Mouse (Mus musculus) forebrain, embryonic 11.5 days (tissue): Measurements from ENCODE around the gene Rhox4a. TPM values are rescaled to one million over a fixed set of nuclear protein-coding genes. Genes with fewer than 3 reads are reported as not detected.
"Not testable (repeated sequence)": the region's sequence is repeated elsewhere in the genome, so short reads cannot be mapped to it uniquely, and the experiment has no call there.

Experiments used
- ATAC-seq: fragments of 200-750 bp; cut with Nextera tagmentation; replicated peaks from 2 replicates; pipeline ENCODE4 v1.8.0; 2017; ENCODE audit warnings: moderate TSS enrichment; ENCODE audit not compliant: low FRiP score
- DNase-seq: peaks from one replicate; pipeline ENCODE4 v3.0.0-alpha.2; 2017; ENCODE audit warnings: low spot score
- H3K27ac ChIP-seq: fragments of 300-500 bp; sonication (generic); 2 replicates; pipeline ENCODE4 v1.5.1; 2014; ENCODE audit warnings: low read depth, low read length
- H3K27me3 ChIP-seq: fragments of 300-500 bp; sonication (generic); 2 replicates; pipeline ENCODE4 v1.6.1; 2014; ENCODE audit warnings: mild to moderate bottlenecking, low read length, mixed read lengths; ENCODE audit not compliant: control insufficient read depth, insufficient read depth
- H3K36me3 ChIP-seq: fragments of 300-500 bp; sonication (generic); 2 replicates; pipeline ENCODE4 v1.6.1; 2014; ENCODE audit warnings: mild to moderate bottlenecking, low read length, moderate library complexity, mixed read lengths; ENCODE audit not compliant: control insufficient read depth, insufficient read depth
- H3K4me1 ChIP-seq: fragments of 300-500 bp; sonication (generic); replicated peaks from 2 replicates; pipeline ENCODE4 v1.6.1; 2014; ENCODE audit warnings: low read length, mixed read lengths; ENCODE audit not compliant: control insufficient read depth, insufficient read depth
- H3K4me2 ChIP-seq: fragments of 300-500 bp; sonication (generic); 2 replicates; pipeline ENCODE4 v1.6.1; 2014; ENCODE audit warnings: low read depth, mild to moderate bottlenecking, low read length, moderate library complexity, mixed read lengths; ENCODE audit not compliant: severe bottlenecking
- H3K4me3 ChIP-seq: fragments of 300-500 bp; sonication (generic); 2 replicates; pipeline ENCODE4 v1.5.1; 2014; ENCODE audit warnings: low read depth, low read length
- H3K9ac ChIP-seq: fragments of 300-500 bp; sonication (generic); 2 replicates; pipeline ENCODE4 v1.6.1; 2014; ENCODE audit warnings: low read length
- H3K9me3 ChIP-seq: fragments of 300-500 bp; sonication (generic); 2 replicates; pipeline ENCODE4 v1.6.1; 2016; ENCODE audit warnings: low read length, mixed read lengths; ENCODE audit not compliant: control insufficient read depth
- WGBS: fragments of 180-500 bp; shearing (Covaris S2); extraction: QIAGEN DNeasy Blood & Tissue Kit; methylation state at CpG from one replicate; pipeline ENCODE4 v1.1.7; 2014; 5-methylcytosine and 5-hydroxymethylcytosine counted together
- polyA plus RNA-seq: library from polyadenylated mRNA; unstranded; fragments of >200 nt; fragmentation: Nextera tagmentation; extraction: Ambion mirVana; gene quantifications from 2 replicates; pipeline ENCODE4 v1.2.1, GENCODE M21; 2014

Gene Rhox4a
- 0.27 TPM in 1 of 2 replicates, not detected in the other for polyA plus RNA-seq

GRCm38 (mm10) chrX:37265038-37265437, at the start of gene Rhox4a:
TSS of gene Rhox4a (plus strand) at chrX:37265338.
- H3K4me1 ChIP-seq, H3K27ac ChIP-seq, DNase-seq, H3K36me3 ChIP-seq, ATAC-seq, H3K27me3 ChIP-seq, H3K4me3 ChIP-seq, H3K9ac ChIP-seq, H3K4me2 ChIP-seq, H3K9me3 ChIP-seq: not testable (repeated sequence)
- 94% methylated on average over 10 of the region's 19 CpGs for WGBS

GRCm38 (mm10) chrX:37222158-37222557, 43.0 kb upstream of the Rhox4a start, which contains the start of gene Rhox1:
TSS of gene Rhox1 (minus strand) at chrX:37222258.
- whole genome bisulfite sequencing, result 84% methylated on average over 1 of the region's 1 CpGs
- not testable (repeated sequence) for H3K36me3 ChIP-seq, H3K9me3 ChIP-seq, H3K9ac ChIP-seq, H3K4me2 ChIP-seq, H3K4me1 ChIP-seq, H3K4me3 ChIP-seq, H3K27me3 ChIP-seq, ATAC-seq, H3K27ac ChIP-seq, DNase-seq

- H3K9ac ChIP-seq, H3K4me1 ChIP-seq, H3K4me2 ChIP-seq, H3K36me3 ChIP-seq, H3K9me3 ChIP-seq, H3K27ac ChIP-seq, ATAC-seq, H3K4me3 ChIP-seq, DNase-seq, H3K27me3 ChIP-seq: not testable (repeated sequence)
- no CpG with 5 or more reads among the region's 9 CpGs for WGBS
These were observed 20.5 kb upstream of the Rhox4a start, which contains the start of gene Rhox2a for GRCm38 (mm10) chrX:37244676-37245075. TSS of gene Rhox2a (plus strand) at chrX:37244976.

- WGBS, result 89% methylated on average over 1 of the region's 3 CpGs
- not testable (repeated sequence) for DNase-seq
These were observed 15.5 kb upstream of the Rhox4a start, which contains the start of gene Rhox3a for GRCm38 (mm10) chrX:37249619-37250018. TSS of gene Rhox3a (plus strand) at chrX:37249919.

More at GRCm38 (mm10) chrX:37249619-37250018, 15.5 kb upstream of the Rhox4a start, which contains the start of gene Rhox3a:
- H3K4me2 ChIP-seq, H3K9me3 ChIP-seq, H3K4me3 ChIP-seq, H3K27ac ChIP-seq, H3K9ac ChIP-seq, H3K27me3 ChIP-seq, ATAC-seq, H3K4me1 ChIP-seq, H3K36me3 ChIP-seq: not testable (repeated sequence)

Other genes with a start within 250 kb of the Rhox4a start
- not detected in 2 replicates for gene Sowahd, start 216.5 kb upstream of the Rhox4a start, polyA plus RNA-seq
- 386 and 448 TPM in 2 replicates for gene Rpl39, start 179.9 kb upstream of the Rhox4a start, polyA plus RNA-seq
- gene Upf3b, start 155.0 kb upstream of the Rhox4a start, polyA plus RNA-seq, result 25.6 and 25.8 TPM in 2 replicates
- gene Nkap, start 138.5 kb upstream of the Rhox4a start, polyA plus RNA-seq, result 24.3 and 27.4 TPM in 2 replicates
- 0.11 TPM in 1 of 2 replicates, not detected in the other for gene Akap14, start 96.5 kb upstream of the Rhox4a start, polyA plus RNA-seq
- gene Ndufa1, start 74.2 kb upstream of the Rhox4a start, polyA plus RNA-seq, result 366 and 371 TPM in 2 replicates
- gene Rnf113a1, start 74.1 kb upstream of the Rhox4a start, polyA plus RNA-seq, result 13.1 and 13.3 TPM in 2 replicates
- gene Gm9, start 54.3 kb upstream of the Rhox4a start, polyA plus RNA-seq, result not detected in 2 replicates
- not detected in 2 replicates for gene Rhox1, start 43.1 kb upstream of the Rhox4a start, polyA plus RNA-seq
- 0.64 and 0.71 TPM in 2 replicates for gene Rhox2a, start 20.4 kb upstream of the Rhox4a start, polyA plus RNA-seq
- gene Rhox3a, start 15.4 kb upstream of the Rhox4a start, polyA plus RNA-seq, result not detected in 2 replicates
- not detected in 2 replicates for gene Rhox3a2, start 114.7 kb downstream of the Rhox4a start, polyA plus RNA-seq
- 1.1 and 1.2 TPM in 2 replicates for gene Rhox4a2, start 125.5 kb downstream of the Rhox4a start, polyA plus RNA-seq
- 0.57 TPM in 1 of 2 replicates, not detected in the other for gene Rhox2b, start 146.7 kb downstream of the Rhox4a start, polyA plus RNA-seq
- not detected in 2 replicates for gene Rhox4b, start 167.2 kb downstream of the Rhox4a start, polyA plus RNA-seq
- gene Rhox2c, start 188.3 kb downstream of the Rhox4a start, polyA plus RNA-seq, result 0.49 and 1.0 TPM in 2 replicates
- gene Rhox3c, start 193.2 kb downstream of the Rhox4a start, polyA plus RNA-seq, result not detected in 2 replicates
- not detected in 2 replicates for gene Rhox4c, start 215.0 kb downstream of the Rhox4a start, polyA plus RNA-seq
- gene Rhox2d, start 228.1 kb downstream of the Rhox4a start, polyA plus RNA-seq, result not detected in 2 replicates
- not detected in 2 replicates for gene Rhox4d, start 249.0 kb downstream of the Rhox4a start, polyA plus RNA-seq